Mouse (Mus musculus): ENCODE measurements around the gene Gm49380. TPM values are rescaled to one million over a fixed set of nuclear protein-coding genes. Genes with fewer than 3 reads are reported as not detected.
A peak's percentile ranks its signal among the peaks of the same experiment; 100 is the strongest.

Gene Gm49380
- total RNA-seq, 2 experiments from 2014 or later: not detected

DNA sequence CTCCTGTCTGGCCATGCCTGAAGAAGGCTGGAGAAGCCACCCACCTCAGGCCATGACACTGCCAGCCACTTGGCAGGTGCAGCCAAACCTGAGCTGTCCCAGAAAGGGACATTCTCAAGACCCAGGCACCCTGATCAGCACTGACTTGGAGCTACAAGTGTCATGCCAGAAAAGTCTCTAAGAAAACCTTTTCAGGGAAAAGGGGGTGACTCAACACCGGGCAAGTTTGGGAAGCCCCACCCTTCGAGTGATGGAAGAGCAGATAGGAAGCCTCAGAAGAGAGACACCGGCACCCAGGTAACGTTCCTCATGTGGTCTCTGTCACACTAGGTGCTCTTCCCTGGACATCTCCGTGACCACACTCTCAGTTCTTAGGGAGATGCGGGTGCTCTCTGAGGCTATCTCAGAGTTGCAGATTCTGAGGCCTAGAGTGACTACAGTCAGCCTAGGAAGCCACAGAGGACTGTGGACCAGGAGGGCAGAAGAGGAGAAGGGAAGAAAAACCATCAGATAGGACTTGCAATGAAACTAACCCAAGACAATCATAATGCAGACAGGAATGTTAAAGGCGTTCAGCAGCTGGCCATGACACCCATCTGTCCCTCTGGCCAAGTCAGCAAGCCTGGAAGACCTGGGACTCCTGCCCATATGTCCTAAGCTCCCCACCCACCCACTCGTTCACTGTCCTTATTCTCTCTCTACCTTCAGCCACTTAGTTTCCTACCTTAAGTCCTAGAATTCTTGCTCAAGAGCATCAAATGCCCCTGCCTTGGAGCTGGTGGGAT lies 63.7 kb downstream of the Gm49380 start:
- no peak for ATAC-seq (replicated peaks; ENCODE audit: poor library complexity, severe bottlenecking)

DNA sequence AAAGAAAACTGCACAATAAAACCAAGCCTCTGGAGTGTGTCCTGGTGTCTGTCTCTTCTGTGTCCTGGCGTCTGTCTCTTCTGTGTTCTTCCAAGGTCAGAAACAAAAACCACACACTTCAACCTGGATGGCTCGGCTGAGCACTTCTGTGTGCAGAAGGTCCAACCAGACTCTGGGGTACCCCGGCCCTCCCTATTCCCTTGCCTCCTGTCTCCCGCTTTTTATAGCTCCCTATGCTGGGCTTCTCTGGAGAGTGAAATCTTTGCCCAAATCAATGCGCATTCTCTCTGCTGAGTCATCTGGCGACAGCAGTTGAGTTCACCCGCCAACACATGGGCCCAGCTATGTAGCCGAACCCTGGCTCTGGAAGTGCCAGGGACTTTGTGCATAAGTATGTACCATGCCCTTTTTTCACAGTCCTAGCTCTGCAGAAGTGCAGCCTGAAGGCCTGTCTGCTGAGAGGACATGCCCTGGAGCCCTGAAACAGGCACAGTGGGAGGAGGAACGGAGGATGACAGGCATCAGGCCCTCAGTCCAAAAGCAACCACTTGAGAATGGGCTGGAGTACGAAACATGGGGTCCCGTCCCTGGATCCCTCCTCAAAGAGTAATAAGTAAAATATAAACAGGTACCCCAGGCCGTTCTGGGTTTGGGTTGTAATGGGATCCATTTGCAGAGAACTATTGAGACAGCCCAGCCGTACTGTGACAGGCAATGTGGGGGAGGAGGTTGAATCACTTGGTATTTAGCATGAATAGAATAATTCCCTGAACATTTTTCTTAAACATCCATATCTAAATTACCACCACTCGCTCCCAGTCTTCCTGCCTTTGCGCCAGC lies 64.5 kb downstream of the Gm49380 start:
- no peak for ATAC-seq (replicated peaks; ENCODE audit: poor library complexity, severe bottlenecking)

DNA sequence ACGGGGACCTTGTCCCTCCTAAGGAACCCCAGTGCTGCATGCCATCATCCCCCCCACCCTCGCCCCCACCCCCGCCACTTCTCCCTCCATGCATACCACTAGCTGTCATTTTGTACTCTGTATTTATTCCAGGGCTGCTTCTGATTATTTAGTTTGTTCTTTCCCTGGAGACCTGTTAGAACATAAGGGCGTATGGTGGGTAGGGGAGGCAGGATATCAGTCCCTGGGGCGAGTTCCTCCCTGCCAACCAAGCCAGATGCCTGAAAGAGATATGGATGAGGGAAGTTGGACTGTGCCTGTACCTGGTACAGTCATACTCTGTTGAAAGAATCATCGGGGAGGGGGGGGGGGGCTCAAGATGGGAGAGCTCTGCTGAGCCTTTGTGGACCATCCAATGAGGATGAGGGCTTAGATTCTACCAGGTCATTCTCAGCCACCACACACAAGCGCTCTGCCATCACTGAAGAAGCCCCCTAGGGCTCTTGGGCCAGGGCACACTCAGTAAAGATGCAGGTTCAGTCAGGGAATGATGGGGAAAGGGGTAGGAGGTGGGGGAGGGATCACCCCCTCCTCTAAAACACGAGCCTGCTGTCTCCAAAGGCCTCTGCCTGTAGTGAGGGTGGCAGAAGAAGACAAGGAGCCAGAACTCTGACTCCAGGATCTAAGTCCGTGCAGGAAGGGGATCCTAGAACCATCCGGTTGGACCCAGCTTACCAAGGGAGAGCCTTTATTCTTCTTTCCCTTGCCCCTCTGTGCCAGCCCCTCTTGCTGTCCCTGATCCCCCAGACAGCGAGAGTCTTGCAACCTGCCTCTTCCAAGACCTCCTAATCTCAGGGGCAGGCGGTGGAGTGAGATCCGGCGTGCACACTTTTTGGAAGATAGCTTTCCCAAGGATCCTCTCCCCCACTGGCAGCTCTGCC lies 65.5 kb downstream of the Gm49380 start:
- no peak for ATAC-seq (replicated peaks; ENCODE audit: poor library complexity, severe bottlenecking)

DNA sequence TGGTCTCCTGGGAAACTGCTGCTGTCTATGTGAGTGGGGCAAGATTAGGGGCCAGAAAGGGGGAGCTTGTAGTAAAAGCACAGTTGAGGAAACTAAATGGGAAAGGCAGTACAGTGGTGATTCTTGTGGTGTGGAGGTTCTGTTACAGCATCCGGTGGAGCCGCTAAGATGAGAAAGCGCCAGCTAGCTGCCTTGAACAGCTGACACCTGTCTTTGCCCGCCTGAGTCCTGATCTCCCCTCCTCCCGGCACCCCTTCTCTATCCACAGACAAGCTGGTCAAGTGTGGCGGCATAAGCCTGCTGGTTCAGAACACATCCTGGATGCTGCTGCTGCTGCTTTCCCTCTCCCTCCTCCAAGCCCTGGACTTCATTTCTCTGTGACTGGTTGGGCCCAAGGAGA lies 66.2 kb downstream of the Gm49380 start:
- peak; percentile 23; the same call in 1 of the 2 replicates for ATAC-seq (replicated peaks; ENCODE audit: poor library complexity, severe bottlenecking)

DNA sequence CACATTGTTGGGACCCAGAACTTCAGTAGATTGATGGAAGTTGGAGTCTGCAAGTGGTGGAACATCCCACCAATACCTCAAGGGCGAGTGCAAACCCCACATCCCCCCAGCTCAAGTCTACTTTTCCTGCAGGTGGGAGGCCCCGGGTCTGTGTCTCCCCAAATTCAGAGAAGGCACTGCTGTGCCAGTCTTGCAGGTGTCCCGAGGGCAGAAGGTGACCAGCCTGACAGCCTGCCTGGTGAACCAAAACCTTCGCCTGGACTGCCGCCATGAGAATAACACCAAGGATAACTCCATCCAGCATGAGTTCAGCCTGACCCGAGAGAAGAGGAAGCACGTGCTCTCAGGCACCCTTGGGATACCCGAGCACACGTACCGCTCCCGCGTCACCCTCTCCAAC lies 66.9 kb downstream of the Gm49380 start:
- no peak for ATAC-seq (replicated peaks; ENCODE audit: poor library complexity, severe bottlenecking)

DNA sequence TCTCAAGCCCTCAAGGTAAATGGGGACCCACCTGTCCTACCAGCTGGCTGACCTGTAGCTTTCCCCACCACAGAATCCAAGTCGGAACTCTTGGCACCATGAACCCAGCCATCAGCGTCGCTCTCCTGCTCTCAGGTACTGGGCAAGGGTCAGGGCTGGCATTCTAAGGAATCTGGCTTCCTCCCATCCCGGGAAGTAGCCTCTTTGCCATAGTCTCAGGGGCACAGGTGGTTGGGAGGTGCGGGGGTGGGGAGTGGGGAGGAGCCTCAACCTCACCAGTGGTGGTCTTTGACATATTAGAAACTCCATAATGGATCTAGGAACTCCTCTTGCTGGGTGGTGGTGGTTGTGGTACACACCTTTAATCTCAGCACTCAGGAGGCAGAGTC lies 67.4 kb downstream of the Gm49380 start:
- no peak for ATAC-seq (replicated peaks; ENCODE audit: poor library complexity, severe bottlenecking)

DNA sequence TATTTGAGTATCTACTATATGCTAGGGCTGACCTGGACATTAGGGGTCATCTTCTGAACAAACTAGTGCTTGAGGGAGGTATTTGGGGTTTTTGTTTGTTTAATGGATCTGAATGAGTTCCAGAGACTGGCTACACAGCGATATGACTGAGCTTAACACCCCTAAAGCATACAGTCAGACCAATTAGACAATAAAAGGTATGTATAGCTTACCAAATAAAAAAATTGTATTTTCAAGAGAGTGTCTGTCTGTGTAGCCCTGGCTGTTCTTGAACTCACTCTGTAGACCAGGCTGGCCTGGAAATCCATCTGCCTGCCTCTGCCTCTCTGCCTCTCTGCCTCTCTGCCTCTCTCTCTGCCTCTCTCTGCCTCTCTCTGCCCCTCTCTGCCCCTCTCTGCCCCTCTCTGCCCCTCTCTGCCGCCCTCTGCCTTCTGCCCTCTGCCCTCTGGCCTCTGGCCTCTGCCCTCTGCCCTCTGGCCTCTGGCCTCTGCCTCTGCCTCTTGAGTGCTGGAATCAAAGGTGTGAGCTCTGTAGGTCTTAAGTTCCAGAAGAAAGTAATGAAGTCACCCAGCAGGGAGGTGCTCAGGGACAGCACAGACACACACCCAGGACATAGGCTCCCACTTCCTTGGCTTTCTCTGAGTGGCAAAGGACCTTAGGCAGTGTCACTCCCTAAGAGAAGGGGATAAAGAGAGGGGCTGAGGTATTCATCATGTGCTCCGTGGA lies 68.0 kb downstream of the Gm49380 start:
- no peak for ATAC-seq (replicated peaks; ENCODE audit: poor library complexity, severe bottlenecking)

DNA sequence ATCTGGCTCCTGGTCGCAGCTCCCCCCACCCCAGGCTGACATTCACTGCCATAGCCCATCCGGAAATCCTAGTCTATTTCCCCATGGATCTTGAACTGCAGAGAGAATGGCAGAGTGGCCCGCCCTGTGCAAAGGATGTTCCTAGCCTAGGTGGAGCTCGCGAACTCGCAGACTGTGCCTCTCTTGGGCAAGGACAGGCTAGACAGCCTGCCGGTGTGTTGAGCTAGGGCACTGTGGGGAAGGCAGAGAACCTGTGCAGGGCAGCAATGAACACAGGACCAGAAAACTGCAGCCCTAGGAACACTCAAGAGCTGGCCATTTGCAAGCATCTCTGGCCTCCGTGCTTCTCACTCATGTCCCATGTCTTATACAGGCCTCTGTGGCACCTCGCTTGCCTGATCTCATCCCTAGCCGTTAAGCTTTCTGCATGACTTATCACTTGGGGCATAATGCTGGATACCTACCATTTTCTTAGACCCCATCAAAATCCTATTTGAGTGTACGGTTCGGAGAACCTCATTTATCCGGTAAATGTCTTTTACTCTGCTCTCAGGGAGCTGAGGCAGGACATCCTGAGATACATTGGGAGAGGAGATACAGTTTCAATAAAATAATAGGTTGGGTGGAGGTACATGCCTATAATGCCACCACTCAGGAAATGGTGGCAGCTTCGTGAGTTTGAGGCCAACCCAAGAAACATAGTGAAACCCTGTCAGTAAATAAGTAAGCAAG lies 68.7 kb downstream of the Gm49380 start:
- ATAC-seq (replicated peaks; ENCODE audit: poor library complexity, severe bottlenecking): no peak

DNA sequence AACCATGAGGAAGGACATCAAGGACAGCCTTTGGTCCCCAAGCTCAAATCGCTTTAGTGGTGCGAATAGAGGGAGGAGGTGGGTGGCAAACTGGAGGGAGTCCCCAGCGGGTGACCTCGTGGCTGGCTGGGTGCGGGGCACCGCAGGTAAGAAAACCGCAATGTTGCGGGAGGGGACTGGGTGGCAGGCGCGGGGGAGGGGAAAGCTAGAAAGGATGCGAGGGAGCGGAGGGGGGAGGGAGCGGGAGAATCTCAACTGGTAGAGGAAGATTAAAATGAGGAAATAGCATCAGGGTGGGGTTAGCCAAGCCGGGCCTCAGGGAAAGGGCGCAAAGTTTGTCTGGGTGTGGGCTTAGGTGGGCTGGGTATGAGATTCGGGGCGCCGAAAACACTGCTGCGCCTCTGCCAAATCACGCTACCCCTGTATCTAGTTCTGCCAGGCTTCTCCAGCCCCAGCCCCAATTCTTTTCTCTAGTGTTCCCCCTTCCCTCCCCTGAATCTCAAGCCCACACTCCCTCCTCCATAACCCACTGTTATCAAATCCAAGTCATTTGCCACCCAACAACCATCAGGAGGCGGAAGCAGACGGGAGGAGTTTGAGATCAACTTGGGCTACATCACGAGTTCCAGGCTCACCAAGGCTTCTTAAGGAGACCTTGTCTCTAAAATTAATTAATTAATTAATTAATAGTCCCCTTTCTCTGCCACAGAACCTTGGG lies 69.4 kb downstream of the Gm49380 start:
- ATAC-seq (replicated peaks; ENCODE audit: poor library complexity, severe bottlenecking): peak; percentile 62

DNA sequence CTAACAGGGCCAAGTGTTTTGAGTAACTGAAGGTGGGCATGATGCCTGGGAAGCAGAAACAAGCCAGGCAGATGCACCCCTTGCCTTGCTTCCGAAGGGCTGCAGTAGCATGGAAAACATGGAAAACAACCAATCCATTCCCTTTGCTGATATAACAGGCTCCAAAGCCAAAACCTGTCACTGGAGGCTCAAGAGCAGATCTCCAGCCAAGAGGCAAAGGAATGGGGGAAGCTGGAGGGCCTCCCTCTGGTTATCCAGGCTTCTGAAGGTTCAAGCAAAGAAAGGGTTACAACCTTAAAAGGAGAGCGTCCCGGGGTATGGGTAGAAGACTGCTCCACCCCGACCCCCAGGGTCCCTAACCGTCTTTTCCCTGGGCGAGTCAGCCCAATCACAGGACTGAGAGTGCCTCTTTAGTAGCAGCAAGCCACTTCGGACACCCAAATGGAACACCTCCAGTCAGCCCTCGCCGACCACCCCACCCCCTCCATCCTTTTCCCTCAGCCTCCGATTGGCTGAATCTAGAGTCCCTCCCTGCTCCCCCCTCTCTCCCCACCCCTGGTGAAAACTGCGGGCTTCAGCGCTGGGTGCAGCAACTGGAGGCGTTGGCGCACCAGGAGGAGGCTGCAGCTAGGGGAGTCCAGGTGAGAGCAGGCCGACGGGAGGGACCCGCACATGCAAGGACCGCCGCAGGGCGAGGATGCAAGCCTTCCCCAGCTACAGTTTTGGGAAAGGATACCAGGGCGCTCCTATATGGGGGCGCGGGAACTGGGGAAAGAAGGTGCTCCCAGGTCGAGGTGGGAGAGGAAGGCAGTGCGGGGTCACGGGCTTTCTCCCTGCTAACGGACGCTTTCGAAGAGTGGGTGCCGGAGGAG lies 70.2 kb downstream of the Gm49380 start, which contains the start of gene Thy1:
Gene Thy1, plus strand, starts transcription at position 549 of the 872 bp plus-strand sequence.
- peak; percentile 18; the same call in 1 of the 2 replicates for ATAC-seq (replicated peaks; ENCODE audit: poor library complexity, severe bottlenecking)

DNA sequence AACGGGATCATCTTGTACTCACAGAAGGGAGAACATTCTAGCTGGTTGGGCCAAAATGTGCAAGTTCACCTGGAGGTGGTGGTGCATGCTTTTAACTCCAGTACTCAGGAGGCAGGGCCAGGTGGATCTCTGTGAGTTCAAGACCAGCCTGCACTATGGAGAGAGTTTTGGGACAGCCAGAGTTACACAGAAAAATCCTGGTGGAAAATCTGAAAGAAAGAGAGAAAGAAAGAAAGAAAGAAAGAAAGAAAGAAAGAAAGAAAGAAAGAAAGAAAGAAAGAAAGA lies 71.0 kb downstream of the Gm49380 start:
- ATAC-seq (replicated peaks; ENCODE audit: poor library complexity, severe bottlenecking): no peak

DNA sequence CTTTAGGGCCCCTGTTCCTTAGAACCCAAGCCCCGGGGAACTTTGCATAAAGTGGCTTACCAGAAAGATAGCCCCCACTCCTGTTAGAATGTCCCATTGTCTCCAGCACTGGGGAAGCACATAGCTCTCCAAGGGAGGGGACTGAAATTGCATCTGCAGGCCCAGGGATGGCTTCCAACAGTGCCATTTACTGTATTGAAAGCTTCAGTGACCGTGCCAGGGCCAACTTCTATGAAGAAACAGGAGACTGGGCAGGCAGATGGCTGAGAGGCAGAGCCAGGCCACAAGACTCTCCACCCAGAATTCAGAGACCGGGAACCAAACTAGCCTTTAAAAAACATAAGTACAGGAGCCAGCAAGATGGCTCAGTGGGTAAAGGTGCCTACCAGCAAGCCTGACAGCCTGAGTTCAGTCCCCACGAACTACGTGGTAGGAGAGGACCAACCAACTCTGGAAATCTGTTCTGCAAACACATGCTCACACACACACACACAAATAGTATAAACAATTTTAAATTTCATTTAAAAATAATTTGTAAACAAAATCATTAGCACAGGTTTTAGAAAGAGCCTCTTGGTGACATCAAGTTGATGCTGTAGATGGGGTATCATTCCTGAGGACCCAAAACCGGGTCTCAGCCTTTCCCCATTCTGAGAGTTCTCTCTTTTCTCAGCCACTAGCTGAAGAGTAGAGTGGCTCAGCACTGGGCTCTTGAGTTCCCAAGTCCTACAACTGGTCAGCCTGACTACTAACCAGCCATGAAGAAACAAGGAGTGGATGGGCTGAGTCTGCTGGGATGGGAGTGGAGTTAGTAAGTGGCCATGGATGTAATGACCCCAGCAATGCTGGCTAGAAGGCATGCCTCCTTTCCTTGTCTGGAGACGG lies 71.5 kb downstream of the Gm49380 start:
- no peak for ATAC-seq (replicated peaks; ENCODE audit: poor library complexity, severe bottlenecking)

DNA sequence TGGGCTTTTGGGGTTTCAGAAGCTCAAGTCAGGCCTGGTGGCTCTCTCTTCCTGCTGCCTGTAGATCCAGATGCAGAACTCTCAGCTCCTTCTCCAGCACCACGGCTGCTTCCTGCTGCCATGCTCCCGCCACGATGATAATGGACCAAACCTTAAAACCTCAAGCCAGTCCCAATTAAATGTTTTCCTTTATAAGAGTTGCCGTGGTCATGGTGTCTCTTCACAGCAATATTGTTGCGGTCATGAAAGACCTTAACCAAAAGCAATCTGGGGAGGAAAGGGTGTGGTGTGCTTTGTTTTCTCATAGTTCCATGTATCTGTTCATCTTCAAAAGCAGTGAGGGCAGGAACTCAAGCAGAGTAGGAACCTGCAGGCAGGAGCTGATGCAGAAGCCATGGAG lies 76.2 kb downstream of the Gm49380 start:
- no peak for ATAC-seq (replicated peaks; ENCODE audit: poor library complexity, severe bottlenecking)

DNA sequence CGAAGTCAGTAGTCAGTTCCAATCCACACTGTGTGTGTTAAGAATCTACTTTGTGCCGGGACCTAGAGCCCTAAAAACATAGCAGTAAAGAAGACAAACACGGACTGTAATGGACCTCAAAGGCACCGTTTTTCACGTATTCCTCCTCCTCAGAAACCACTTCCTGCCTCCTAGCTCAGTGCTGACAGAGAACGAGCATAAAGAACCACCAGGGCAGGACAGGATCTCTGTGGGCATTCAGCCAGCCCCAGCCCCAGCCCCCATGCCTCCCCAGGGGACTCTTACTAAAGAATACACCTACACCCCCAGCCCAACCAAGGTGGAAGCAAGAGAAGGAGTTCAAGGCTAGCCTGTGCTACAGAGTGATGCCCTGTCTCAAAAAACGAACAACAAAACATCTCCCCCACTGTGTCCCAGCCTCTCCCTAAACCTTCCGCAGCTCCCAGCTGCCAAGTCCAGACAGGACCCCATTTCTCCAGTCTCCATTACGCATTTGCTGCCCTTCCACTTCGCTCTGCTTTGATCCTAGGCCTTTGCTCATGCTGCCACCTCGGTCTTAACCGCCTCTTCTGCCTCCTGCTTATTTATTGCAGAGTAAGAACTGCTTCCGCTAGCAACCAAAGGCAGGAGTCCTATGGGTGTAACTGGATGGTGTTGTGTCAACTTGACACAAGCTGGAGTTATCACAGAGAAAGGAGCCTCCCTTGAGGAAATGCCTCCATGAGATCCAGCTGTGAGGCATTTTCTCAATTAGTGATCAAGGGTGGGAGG lies 79.2 kb downstream of the Gm49380 start:
- ATAC-seq (replicated peaks; ENCODE audit: poor library complexity, severe bottlenecking): no peak

DNA sequence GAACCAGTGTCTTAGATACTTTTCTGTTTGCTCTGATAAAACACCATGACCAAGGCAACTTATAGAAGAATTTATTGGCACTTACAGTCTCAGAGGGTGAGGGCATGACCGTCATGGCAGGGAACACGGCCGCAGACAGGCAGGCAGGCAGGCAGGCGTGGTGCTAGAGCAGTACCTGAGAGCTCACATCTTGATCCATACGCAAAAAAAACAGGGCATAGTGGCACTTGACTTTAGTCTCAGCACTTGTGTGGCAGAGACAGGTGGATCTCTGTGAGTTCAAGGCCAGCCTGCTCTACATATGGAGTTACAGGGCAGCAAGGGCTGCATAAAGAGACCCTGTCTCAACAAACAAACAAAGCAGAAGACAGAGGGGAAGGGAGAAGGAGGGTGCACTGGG lies 80.0 kb downstream of the Gm49380 start:
- no peak for ATAC-seq (replicated peaks; ENCODE audit: poor library complexity, severe bottlenecking)

DNA sequence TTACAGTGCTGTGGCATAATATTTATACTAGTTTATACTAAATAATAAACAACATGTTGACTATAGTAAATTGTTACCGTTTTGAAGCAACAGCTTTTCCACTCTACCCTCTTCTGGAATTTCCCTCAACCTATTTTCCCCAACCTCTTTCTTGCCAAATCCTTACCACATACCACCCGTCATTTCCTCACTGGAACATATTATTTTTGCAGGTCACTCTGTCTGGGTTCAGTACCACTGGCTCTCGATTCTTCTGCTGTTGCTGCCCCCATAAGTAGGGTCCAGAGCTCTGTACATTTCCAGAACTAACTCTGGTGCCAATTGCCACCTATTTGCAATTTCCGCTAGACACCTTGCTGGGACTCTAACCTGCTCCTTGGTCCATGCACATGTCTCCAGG lies 81.4 kb downstream of the Gm49380 start:
- peak; percentile 57 for ATAC-seq (replicated peaks; ENCODE audit: poor library complexity, severe bottlenecking)

Data from granulocyte monocyte progenitor cell, adult 5-6 weeks (primary cell).